Mouse (Mus musculus): ENCODE measurements around the gene Vps13d.
A peak's percentile ranks its signal among the peaks of the same experiment; 100 is the strongest.
"Not testable (repeated sequence)": the region's sequence is repeated elsewhere in the genome, so short reads cannot be mapped to it uniquely, and the experiment has no call there.

Gene Vps13d

GRCm38 (mm10) chr4:145211076-145211475, 16.3 kb upstream of the Vps13d start:
- DNase-seq (ENCODE audit: low spot score in 2 of 2) = no peak

- no peak for DNase-seq (ENCODE audit: low spot score in 2 of 2)
Observed at GRCm38 (mm10) chr4:145210564-145210963, 15.8 kb upstream of the Vps13d start.

DNA sequence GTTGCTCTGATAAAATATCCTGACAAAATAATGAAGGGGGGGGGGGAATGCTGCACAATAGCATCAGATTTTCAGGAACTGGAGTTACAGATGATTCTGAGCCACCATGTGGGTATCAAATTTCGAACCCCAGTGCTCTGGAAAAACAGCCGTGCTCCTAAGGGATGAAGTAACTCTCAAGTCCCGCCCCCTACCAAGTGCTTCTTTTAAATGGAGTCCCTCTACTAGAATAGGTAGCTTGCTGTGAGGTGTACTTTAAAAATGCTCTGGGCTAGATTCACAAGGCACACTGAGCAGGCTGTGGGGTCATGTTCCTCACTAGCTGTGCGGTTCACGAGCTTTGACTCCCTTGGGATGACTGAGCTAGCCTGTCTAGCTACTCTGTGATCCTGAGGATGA, 14.9 kb upstream of the Vps13d start:
- DNase-seq (ENCODE audit: low spot score in 2 of 2) = no peak

GRCm38 (mm10) chr4:145209076-145209689, 14.4 kb upstream of the Vps13d start:
- DNase-seq (ENCODE audit: low spot score in 2 of 2) = no peak

DNA sequence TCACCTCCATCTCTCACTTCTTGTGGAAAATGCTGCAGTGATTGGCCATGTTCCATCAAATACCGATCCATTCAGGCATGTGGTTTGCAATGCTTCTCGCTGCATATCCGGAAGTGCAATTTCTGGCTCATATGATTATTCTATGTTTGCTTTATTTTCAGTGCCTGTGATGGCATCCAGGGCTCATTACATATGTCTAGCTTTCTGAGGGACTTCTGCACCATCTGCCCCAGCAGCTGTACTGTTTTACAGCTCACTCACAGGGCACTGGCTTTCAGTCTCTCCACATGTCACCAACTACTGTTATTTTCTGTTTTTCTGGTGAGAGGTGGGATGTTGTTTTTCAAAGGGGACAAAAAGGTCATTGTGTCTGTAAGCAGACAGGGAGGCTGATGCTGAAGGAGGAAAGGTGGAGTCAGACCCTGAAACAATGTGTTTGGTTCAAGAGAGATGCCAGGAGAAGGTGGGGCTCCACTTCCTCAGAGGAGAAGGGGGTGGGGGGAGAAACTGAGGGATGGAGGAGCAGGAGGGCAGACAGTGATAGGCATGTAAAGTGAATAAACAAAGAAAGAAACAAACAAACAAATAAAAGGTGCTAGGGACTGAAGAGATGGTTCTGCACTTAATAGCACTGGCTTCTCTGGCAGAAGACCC, 13.0 kb upstream of the Vps13d start:
- no peak for DNase-seq (ENCODE audit: low spot score in 2 of 2)

DNA sequence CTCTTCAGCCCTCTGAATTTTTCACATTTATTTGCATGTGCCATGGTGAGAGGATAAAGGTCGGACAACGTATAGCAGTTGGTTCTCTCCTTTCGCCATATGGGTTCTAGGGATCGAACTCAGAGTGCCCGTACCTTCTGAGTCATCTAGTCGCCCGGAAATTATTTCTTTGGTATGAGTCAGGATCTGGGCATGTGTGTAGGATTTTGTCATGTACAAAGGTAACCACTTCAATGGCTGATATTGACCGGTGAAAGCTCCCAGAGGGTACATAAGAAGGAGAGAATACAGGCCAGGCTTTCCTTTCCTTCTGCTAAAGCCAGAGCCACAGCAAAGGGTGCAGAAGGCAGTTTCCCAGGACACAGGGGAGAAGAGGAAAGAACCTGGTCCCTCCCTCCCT, 10.0 kb upstream of the Vps13d start:
- DNase-seq (ENCODE audit: low spot score in 2 of 2) = no peak

- DNase-seq (ENCODE audit: low spot score in 2 of 2) = no peak
Observed at GRCm38 (mm10) chr4:145203305-145203704, 8.5 kb upstream of the Vps13d start.

- no peak for DNase-seq (ENCODE audit: low spot score in 2 of 2)
Observed at GRCm38 (mm10) chr4:145201424-145201823, 6.6 kb upstream of the Vps13d start.

DNA sequence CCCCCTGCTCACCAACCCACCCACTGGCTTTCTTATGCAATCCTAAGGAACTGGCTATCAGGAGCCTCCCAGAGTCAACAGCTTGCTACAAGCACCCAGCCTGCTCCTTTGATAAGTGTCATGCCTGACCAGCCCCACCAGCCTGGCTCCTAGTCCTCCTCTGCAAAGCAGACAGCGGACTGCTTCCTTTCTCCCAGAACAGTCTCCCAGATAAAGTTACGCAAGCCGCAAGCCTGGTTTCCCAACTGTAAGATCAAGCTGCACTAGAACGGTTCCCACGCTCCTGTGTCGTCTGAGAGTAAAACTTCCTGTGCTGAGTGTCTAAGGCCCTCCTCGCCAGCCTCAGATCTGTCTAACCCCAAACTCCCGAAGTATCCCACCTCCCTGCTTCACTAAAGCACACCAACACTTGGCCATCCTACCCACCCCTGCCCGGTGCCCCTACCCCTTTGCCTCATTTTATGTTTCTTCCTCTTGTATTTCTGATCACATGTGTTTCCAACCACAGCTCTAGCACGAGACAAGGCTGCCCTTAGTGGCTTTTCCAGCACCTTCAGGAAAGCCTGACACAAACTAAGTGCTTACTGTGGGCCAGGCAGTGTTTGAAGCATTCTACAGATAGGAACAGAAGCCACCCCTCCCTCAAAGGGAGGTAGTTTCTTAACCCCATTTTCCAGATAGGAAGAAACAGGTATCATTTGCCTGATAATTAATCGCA, 5.3 kb upstream of the Vps13d start:
- DNase-seq (ENCODE audit: low spot score in 2 of 2) = no peak

GRCm38 (mm10) chr4:145196586-145196985, 1.8 kb upstream of the Vps13d start:
- DNase-seq (ENCODE audit: low spot score in 2 of 2) = no peak

GRCm38 (mm10) chr4:145195172-145195571, 367 bp upstream of the Vps13d start:
- DNase-seq (ENCODE audit: low spot score in 2 of 2) = no peak

GRCm38 (mm10) chr4:145193991-145194511, 754 bp downstream of the Vps13d start:
- DNase-seq (ENCODE audit: low spot score in 2 of 2) = peak in 1 of 2 experiments; percentile 12

DNA sequence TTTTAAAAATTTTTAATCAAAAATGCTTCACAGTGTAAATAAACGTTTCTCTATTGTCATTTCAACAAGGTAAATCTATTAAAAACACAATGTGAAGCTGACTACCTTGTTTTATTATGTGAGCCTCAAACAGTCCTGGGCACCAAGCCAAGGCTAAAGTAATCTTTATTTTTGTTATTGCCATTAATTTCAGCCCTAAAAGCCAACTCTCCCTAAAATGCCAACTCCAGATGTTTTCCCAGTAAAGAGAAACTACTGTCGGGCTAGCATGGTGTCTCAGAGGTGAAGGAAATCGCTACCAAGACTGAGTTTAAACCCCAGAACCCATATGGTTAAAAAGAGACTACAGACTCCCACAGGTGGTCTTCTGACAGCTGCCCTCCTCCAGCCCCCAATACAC, 1.4 kb downstream of the Vps13d start:
- no peak for DNase-seq (ENCODE audit: low spot score in 2 of 2)

GRCm38 (mm10) chr4:145192686-145193085, 2.1 kb downstream of the Vps13d start:
- no peak for DNase-seq (ENCODE audit: low spot score in 2 of 2)

- no peak for DNase-seq (ENCODE audit: low spot score in 2 of 2)
Observed at GRCm38 (mm10) chr4:145188561-145188960, 6.2 kb downstream of the Vps13d start.

GRCm38 (mm10) chr4:145187619-145188018, 7.2 kb downstream of the Vps13d start:
- no peak for DNase-seq (ENCODE audit: low spot score in 2 of 2)

DNA sequence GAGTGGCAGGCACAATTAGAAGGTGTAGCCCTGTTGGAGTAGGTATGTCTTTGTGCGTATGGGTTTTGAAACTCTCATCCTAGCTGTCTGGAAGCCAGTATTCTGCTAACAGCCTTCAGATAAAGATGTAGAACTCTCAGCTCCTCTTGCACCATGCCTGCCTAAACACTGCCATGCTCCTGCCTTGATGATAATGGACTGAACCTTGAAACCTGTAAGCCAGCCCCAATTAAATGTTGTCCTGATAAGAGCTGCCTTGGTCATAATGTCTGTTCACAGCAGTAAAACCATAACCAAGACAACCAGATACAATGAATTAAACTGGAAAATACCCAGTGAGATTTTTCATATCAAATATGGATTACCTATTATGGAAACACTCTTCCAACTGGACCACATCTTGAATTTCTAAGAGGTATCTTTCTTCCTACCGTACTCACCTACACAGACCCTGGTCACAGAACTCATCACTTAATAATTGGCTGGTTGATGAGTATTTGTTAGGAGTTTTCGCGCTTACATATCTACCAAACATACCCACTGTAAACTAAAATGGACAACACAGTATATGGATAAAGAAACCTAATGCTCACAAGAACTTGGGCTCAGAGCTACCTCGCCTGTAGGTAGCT, 15.8 kb downstream of the Vps13d start:
- DNase-seq (ENCODE audit: low spot score in 2 of 2) = no peak

DNA sequence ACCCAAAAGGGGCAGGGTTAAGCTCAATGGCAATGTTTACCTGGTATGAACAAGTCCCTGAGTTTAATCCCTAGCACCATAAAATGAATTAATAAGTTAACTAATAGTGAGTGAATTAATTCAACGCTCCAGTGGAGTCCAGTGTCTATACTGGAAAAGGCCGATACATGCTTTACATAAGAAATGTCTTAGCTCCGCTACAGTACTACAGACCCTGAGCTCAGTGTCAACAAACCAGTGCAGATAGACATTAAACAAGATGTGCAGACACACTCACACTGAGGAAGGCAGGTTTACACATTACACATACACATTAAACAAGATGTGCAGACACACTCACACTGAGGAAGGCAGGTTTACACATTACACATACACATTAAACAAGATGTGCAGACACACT, 29.3 kb downstream of the Vps13d start:
- DNase-seq (ENCODE audit: low spot score in 2 of 2) = not testable (repeated sequence)

DNA sequence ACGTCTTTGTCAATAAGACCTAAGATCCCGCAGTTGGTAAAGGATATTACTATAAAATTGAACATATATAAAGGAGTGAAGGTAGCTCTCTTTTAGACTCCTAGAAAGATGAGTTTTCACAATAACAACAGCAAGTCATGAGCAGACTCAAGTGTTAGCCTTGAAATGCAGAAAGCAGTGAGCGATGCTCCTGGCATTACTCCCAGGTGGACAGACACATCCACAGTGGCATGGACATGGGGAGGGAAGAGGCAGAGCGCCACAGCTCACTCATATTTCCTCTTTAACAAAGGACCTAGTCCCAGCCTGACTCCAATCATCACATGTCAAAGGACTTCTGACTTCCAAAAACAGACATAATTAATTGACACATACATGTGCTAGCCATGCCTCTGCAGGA, 30.7 kb downstream of the Vps13d start:
- no peak for DNase-seq (ENCODE audit: low spot score in 2 of 2)

- DNase-seq (ENCODE audit: low spot score in 2 of 2) = no peak
Observed at GRCm38 (mm10) chr4:145161243-145161642, 33.6 kb downstream of the Vps13d start.

DNA sequence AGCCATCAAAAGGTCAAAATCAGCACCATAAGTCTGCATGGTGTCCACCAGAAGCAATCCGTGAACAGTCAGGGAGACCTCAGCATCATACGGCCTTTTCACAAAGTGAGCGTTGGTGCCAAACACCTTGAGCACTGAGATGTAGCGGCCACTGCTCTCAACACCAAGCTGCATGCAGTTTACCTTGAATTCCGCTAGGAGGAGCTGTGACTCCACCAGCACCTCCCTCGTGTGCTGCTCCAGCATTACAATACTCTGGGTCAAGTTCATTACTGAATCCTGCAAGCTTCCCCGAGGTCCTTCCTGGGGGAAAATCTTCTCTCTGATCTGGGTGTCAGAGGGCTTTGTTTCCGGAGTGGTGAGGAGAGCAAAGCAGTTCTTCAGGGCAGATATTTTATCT, 38.8 kb downstream of the Vps13d start:
- DNase-seq (ENCODE audit: low spot score in 2 of 2) = peak in 1 of 2 experiments; percentile 38

GRCm38 (mm10) chr4:145151103-145151486, 43.7 kb downstream of the Vps13d start:
- DNase-seq (ENCODE audit: low spot score in 2 of 2) = no peak
